Mouse (Mus musculus) T-cell, adult 66 days (primary cell): ENCODE data around the gene Pspc1. TPM values are rescaled to one million over a fixed set of nuclear protein-coding genes. Genes with fewer than 3 reads are reported as not detected.

Experiments
- total RNA-seq, 2 experiments: library from RNA; stranded (reverse); gene quantifications; 3 replicates in 1 of 2; 4 replicates in 1 of 2; pipeline ENCODE4 v1.2.4; 2023

Pspc1 gene
- 10 to 100 TPM; 80.7 to 82.3 TPM for total RNA-seq

GRCm38 (mm10) chr14:56778200-56778932 lies at the start of gene Pspc1:
Pspc1 (minus strand) TSS chr14:56778316.

GRCm38 (mm10) chr14:56811701-56812339 lies 33.7 kb upstream of the Pspc1 start, which contains the start of gene Zmym5:
Zmym5 (minus strand) TSS chr14:56811716.

Other genes with a start within 250 kb of the Pspc1 start
- 10 to 100 TPM; 13.2 to 15.6 TPM for gene Cenpj, start 202.9 kb downstream of the Pspc1 start, total RNA-seq
- 10 to 100 TPM; 74.6 to 77.5 TPM for gene Parp4, start 202.7 kb downstream of the Pspc1 start, total RNA-seq
- gene Mphosph8, start 110.1 kb downstream of the Pspc1 start, total RNA-seq: 10 to 100 TPM; 38.4 to 41.3 TPM
- 10 to 100 TPM; 57.7 to 59.3 TPM for gene Zmym5, start 33.4 kb upstream of the Pspc1 start, total RNA-seq
- gene Zmym2, start 108.3 kb upstream of the Pspc1 start, total RNA-seq: 100 to 1,000 TPM; 125 to 132 TPM